Mouse (Mus musculus): Measurements from ENCODE around the gene Fntb. TPM values are rescaled to one million over a fixed set of nuclear protein-coding genes. Genes with fewer than 3 reads are reported as not detected.

Fntb gene
- polyA plus RNA-seq, 1 experiment: 29.0 TPM

DNA sequence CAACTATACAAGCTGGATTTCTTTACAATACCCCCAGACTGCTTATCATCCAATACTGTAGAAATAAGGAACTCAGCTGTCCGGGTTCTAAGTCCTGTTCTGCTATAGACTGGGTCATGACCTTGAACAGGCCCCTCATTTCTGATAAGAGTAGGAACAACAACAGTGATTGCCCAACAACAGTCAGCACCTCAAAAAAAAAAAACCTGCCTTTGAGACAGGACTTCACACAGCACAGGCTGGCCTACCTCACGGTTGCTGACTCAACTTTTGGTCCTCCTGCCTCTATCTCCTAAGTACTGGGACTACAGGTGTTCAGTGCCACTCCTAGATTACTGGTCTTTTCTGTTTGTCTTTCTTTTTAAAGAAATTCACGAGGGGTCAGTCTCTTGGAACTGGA, 183.4 kb downstream of the Fntb start:
- 47% methylated on average over 3 of the region's 3 CpGs for WGBS
- no peak overlapping the region for H3K4me3 ChIP-seq (replicated peaks; ENCODE audit: extremely low read depth, low read depth, low read length)
- DNase-seq: no peak
- TF ChIP-seq CTCF (IDR thresholded peaks at IDR 0.05; ENCODE audit: insufficient read depth, low read length) (no peak), POLR2A (IDR thresholded peaks at IDR 0.05; ENCODE audit: borderline replicate concordance, extremely low read depth, low read depth, low read length) (no peak)
- H3K4me1 ChIP-seq (ENCODE audit: control insufficient read depth, insufficient read depth, low read length): peaks cover 7% of the 10 kb centered on the region

GRCm38 (mm10) chr12:76950330-76950729, 184.9 kb downstream of the Fntb start:
- TF ChIP-seq POLR2A (IDR thresholded peaks at IDR 0.05; ENCODE audit: borderline replicate concordance, extremely low read depth, low read depth, low read length) (no peak), CTCF (IDR thresholded peaks at IDR 0.05; ENCODE audit: insufficient read depth, low read length) (no peak)
- 70% methylated on average over 5 of the region's 5 CpGs for WGBS
- DNase-seq: no peak

GRCm38 (mm10) chr12:76953750-76954363, 188.5 kb downstream of the Fntb start:
- no peak for DNase-seq
- Histone ChIP-seq H3K4me1 (ENCODE audit: control insufficient read depth, insufficient read depth, low read length) (peaks cover 27% of the 10 kb centered on the region), H3K4me3 (replicated peaks; ENCODE audit: extremely low read depth, low read depth, low read length) (no peak overlapping the region)
- 44% methylated on average over 2 of the region's 2 CpGs for WGBS
- TF ChIP-seq POLR2A (IDR thresholded peaks at IDR 0.05; ENCODE audit: borderline replicate concordance, extremely low read depth, low read depth, low read length) (no peak), CTCF (IDR thresholded peaks at IDR 0.05; ENCODE audit: insufficient read depth, low read length) (no peak)

More at GRCm38 (mm10) chr12:76950330-76950729, 184.9 kb downstream of the Fntb start:
- Histone ChIP-seq H3K4me3 (replicated peaks; ENCODE audit: extremely low read depth, low read depth, low read length) (no peak overlapping the region), H3K4me1 (ENCODE audit: control insufficient read depth, insufficient read depth, low read length) (peaks cover 21% of the 10 kb centered on the region)

- peak; percentile 56 for DNase-seq
- no peak overlapping the region for H3K4me3 ChIP-seq (replicated peaks; ENCODE audit: extremely low read depth, low read depth, low read length)
- 40% methylated on average over 10 of the region's 10 CpGs for WGBS
- TF ChIP-seq POLR2A (IDR thresholded peaks at IDR 0.05; ENCODE audit: borderline replicate concordance, extremely low read depth, low read depth, low read length) (no peak), CTCF (IDR thresholded peaks at IDR 0.05; ENCODE audit: insufficient read depth, low read length) (no peak)
- H3K4me1 ChIP-seq (ENCODE audit: control insufficient read depth, insufficient read depth, low read length): peaks cover 27% of the 10 kb centered on the region
These were observed 189.5 kb downstream of the Fntb start for GRCm38 (mm10) chr12:76954698-76955423.

- Histone ChIP-seq H3K4me3 (replicated peaks; ENCODE audit: extremely low read depth, low read depth, low read length) (no peak overlapping the region), H3K4me1 (ENCODE audit: control insufficient read depth, insufficient read depth, low read length) (peaks cover 27% of the 10 kb centered on the region)
- DNase-seq: no peak
- TF ChIP-seq POLR2A (IDR thresholded peaks at IDR 0.05; ENCODE audit: borderline replicate concordance, extremely low read depth, low read depth, low read length) (no peak), CTCF (IDR thresholded peaks at IDR 0.05; ENCODE audit: insufficient read depth, low read length) (no peak)
- 18% methylated on average over 5 of the region's 5 CpGs for WGBS
These were observed 192.3 kb downstream of the Fntb start for GRCm38 (mm10) chr12:76957688-76958087.

GRCm38 (mm10) chr12:76961052-76961931, 195.9 kb downstream of the Fntb start:
- H3K4me3 ChIP-seq (replicated peaks; ENCODE audit: extremely low read depth, low read depth, low read length): peak overlapping the region; percentile 78
- WGBS: 2% methylated on average over 44 of the region's 45 CpGs
- DNase-seq: no peak
- H3K4me1 ChIP-seq (ENCODE audit: control insufficient read depth, insufficient read depth, low read length): peaks cover 3% of the 10 kb centered on the region; the same call in 1 of the 2 replicates
- TF ChIP-seq POLR2A (IDR thresholded peaks at IDR 0.05; ENCODE audit: borderline replicate concordance, extremely low read depth, low read depth, low read length): no peak
- TF ChIP-seq CTCF (IDR thresholded peaks at IDR 0.05; ENCODE audit: insufficient read depth, low read length): no peak

- DNase-seq: peak; percentile 97
- TF ChIP-seq POLR2A (IDR thresholded peaks at IDR 0.05; ENCODE audit: borderline replicate concordance, extremely low read depth, low read depth, low read length): peak; percentile 96; the same call in 1 of the 2 replicates
- no peak for TF ChIP-seq CTCF (IDR thresholded peaks at IDR 0.05; ENCODE audit: insufficient read depth, low read length)
- WGBS: 1% methylated on average over 73 of the region's 73 CpGs
- Histone ChIP-seq H3K4me3 (replicated peaks; ENCODE audit: extremely low read depth, low read depth, low read length) (peak within 1 kb of the TSS; percentile 78), H3K4me1 (ENCODE audit: control insufficient read depth, insufficient read depth, low read length) (peaks cover 2% of the 10 kb centered on the region; the same call in 1 of the 2 replicates)
These were observed 196.8 kb downstream of the Fntb start, which contains the start of gene Max for GRCm38 (mm10) chr12:76961932-76962891. Gene Max, minus strand, starts transcription at chr12:76962201.

DNA sequence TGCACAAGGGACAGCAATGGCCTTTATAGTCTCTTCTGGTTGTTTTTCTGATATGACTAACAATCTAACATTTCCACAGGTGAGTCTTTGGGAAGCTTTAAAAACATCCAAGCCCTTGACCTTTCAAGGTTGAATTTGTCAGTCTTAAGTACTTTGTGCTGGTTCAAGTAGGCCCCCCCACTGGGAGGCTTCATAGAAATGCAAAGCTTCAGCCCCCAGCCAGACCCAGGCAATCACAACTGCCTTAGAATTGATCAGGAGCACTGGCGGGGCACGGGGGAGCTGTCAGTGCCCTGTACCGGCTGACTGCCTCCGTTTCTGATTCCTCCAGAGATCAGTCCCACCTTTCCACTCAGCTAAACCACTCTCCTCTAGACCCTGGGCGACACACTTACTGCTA, 199.7 kb downstream of the Fntb start:
- TF ChIP-seq CTCF (IDR thresholded peaks at IDR 0.05; ENCODE audit: insufficient read depth, low read length) (no peak), POLR2A (IDR thresholded peaks at IDR 0.05; ENCODE audit: borderline replicate concordance, extremely low read depth, low read depth, low read length) (no peak)
- 56% methylated on average over 5 of the region's 5 CpGs for WGBS
- DNase-seq: no peak
- H3K4me1 ChIP-seq (ENCODE audit: control insufficient read depth, insufficient read depth, low read length): no peaks in the 10 kb centered on the region; the same call in 1 of the 2 replicates
- no peak overlapping the region for H3K4me3 ChIP-seq (replicated peaks; ENCODE audit: extremely low read depth, low read depth, low read length)
